Mouse (Mus musculus) neural tube, embryonic 10.5 days (tissue): ENCODE data around the gene Afap1l2.

Experiments used
- DNase-seq: peaks from one replicate; pipeline ENCODE4 v3.0.0-alpha.2; 2017; ENCODE audit warnings: low spot score; ENCODE audit errors: extremely low spot score

The Afap1l2 gene

GRCm38 (mm10) chr19:57007291-57007690 lies 737 bp downstream of the Afap1l2 start:
- no peak for DNase-seq

GRCm38 (mm10) chr19:57006841-57007240 lies 1.2 kb downstream of the Afap1l2 start:
- DNase-seq, result no peak

GRCm38 (mm10) chr19:57005062-57005461 lies 3.0 kb downstream of the Afap1l2 start:
- DNase-seq, result no peak

- no peak for DNase-seq
These were observed 4.6 kb downstream of the Afap1l2 start for GRCm38 (mm10) chr19:57003460-57003810.

GRCm38 (mm10) chr19:57002741-57003459 lies 5.1 kb downstream of the Afap1l2 start:
- no peak for DNase-seq

- no peak for DNase-seq
These were observed 6.1 kb downstream of the Afap1l2 start for GRCm38 (mm10) chr19:57001926-57002325.

GRCm38 (mm10) chr19:57000592-57000991 lies 7.4 kb downstream of the Afap1l2 start:
- DNase-seq, result no peak

GRCm38 (mm10) chr19:56999781-57000180 lies 8.2 kb downstream of the Afap1l2 start:
- no peak for DNase-seq

- DNase-seq, result no peak
These were observed 9.1 kb downstream of the Afap1l2 start for GRCm38 (mm10) chr19:56998910-56999309.

GRCm38 (mm10) chr19:56998331-56998730 lies 9.7 kb downstream of the Afap1l2 start:
- DNase-seq, result no peak

- DNase-seq, result peak; percentile 77
These were observed 10.8 kb downstream of the Afap1l2 start for GRCm38 (mm10) chr19:56997164-56997599.

GRCm38 (mm10) chr19:56995441-56995840 lies 12.6 kb downstream of the Afap1l2 start:
- DNase-seq, result no peak

- no peak for DNase-seq
These were observed 13.4 kb downstream of the Afap1l2 start for GRCm38 (mm10) chr19:56994653-56995052.

GRCm38 (mm10) chr19:56993763-56994162 lies 14.3 kb downstream of the Afap1l2 start:
- no peak for DNase-seq

- DNase-seq, result no peak
These were observed 15.0 kb downstream of the Afap1l2 start for GRCm38 (mm10) chr19:56992978-56993545.

GRCm38 (mm10) chr19:56990367-56991111 lies 17.5 kb downstream of the Afap1l2 start:
- no peak for DNase-seq

- no peak for DNase-seq
These were observed 18.9 kb downstream of the Afap1l2 start for GRCm38 (mm10) chr19:56989171-56989570.

- DNase-seq, result no peak
These were observed 23.8 kb downstream of the Afap1l2 start for GRCm38 (mm10) chr19:56984229-56984628.

- no peak for DNase-seq
These were observed 24.3 kb downstream of the Afap1l2 start for GRCm38 (mm10) chr19:56983757-56984156.

- DNase-seq, result no peak
These were observed 26.3 kb downstream of the Afap1l2 start for GRCm38 (mm10) chr19:56981760-56982159.

- no peak for DNase-seq
These were observed 27.2 kb downstream of the Afap1l2 start for GRCm38 (mm10) chr19:56980803-56981202.
